Mouse (Mus musculus) lung, embryonic 14.5 days (tissue): ENCODE data around the gene Mical3. TPM values are rescaled to one million over a fixed set of nuclear protein-coding genes. Genes with fewer than 3 reads are reported as not detected.

Source experiments
- ATAC-seq: fragments of 200-750 bp; cut with Nextera tagmentation; 2 replicates; pipeline ENCODE4 v1.8.0; 2017; ENCODE audit warnings: mild to moderate bottlenecking, moderate TSS enrichment, moderate library complexity; ENCODE audit not compliant: insufficient read depth
- DNase-seq: peaks from one replicate; pipeline ENCODE4 v3.0.0-alpha.2; 2015
- H3K27ac ChIP-seq: fragments of 300-500 bp; sonication (generic); 2 replicates; pipeline ENCODE4 v1.5.1; 2014; ENCODE audit warnings: low read depth, mild to moderate bottlenecking, moderate library complexity
- H3K27me3 ChIP-seq: fragments of 300-500 bp; sonication (generic); 2 replicates; pipeline ENCODE4 v1.6.1; 2014; ENCODE audit warnings: low read length, control low read depth; ENCODE audit not compliant: insufficient read depth
- H3K36me3 ChIP-seq: fragments of 300-500 bp; sonication (generic); 2 replicates; pipeline ENCODE4 v1.6.1; 2014; ENCODE audit warnings: control low read depth; ENCODE audit not compliant: insufficient read depth
- H3K4me1 ChIP-seq: fragments of 300-500 bp; sonication (generic); 2 replicates; pipeline ENCODE4 v1.6.1; 2014; ENCODE audit warnings: antibody characterized with exemption, control low read depth; ENCODE audit not compliant: insufficient read depth
- H3K4me2 ChIP-seq: fragments of 300-500 bp; sonication (generic); 2 replicates; pipeline ENCODE4 v1.6.1; 2014; ENCODE audit warnings: mild to moderate bottlenecking
- H3K4me3 ChIP-seq: fragments of 300-500 bp; sonication (generic); 2 replicates; pipeline ENCODE4 v1.5.1; 2014; ENCODE audit warnings: low read depth, low read length
- H3K9ac ChIP-seq: fragments of 300-500 bp; sonication (generic); 2 replicates; pipeline ENCODE4 v1.6.1; 2014
- H3K9me3 ChIP-seq: fragments of 300-500 bp; sonication (generic); 2 replicates; pipeline ENCODE4 v1.6.1; 2016; ENCODE audit warnings: low read depth, low read length, control low read depth
- CTCF ChIP-seq: IDR thresholded peaks from 2 replicates; pipeline ENCODE4 v1.5.1; 2016; ENCODE audit warnings: antibody characterized with exemption, low read depth
- WGBS: fragments of 180-500 bp; shearing (Covaris S2); extraction: QIAGEN DNeasy Blood & Tissue Kit; methylation state at CpG from one replicate; pipeline ENCODE4 v1.1.7; 2014; 5-methylcytosine and 5-hydroxymethylcytosine counted together
- polyA plus RNA-seq: library from polyadenylated mRNA; unstranded; fragments of >200 nt; fragmentation: Nextera tagmentation; extraction: Ambion mirVana; gene quantifications from 2 replicates; pipeline ENCODE4 v1.2.1, GENCODE M21; 2014

Gene Mical3
- 27.0 and 29.8 TPM in 2 replicates for polyA plus RNA-seq

- peak; percentile 50; the same call in 1 of the 2 replicates for ATAC-seq
- Histone ChIP-seq H3K27me3 (peaks cover 15% of the 10 kb centered on the region; the same call in 1 of the 2 replicates), H3K9me3 (no peaks in the 10 kb centered on the region), H3K4me1 (peaks cover 8% of the 10 kb centered on the region), H3K4me2 (peak within 1 kb of the TSS; percentile 74), H3K9ac (peak within 1 kb of the TSS; percentile 31; the same call in 1 of the 2 replicates), H3K4me3 (peak within 1 kb of the TSS; percentile 30), H3K27ac (no peak within 1 kb of the TSS), H3K36me3 (no peaks in the 10 kb centered on the region)
- TF ChIP-seq CTCF: no peak
- 2% methylated on average over 17 of the region's 17 CpGs for WGBS
- peak; percentile 68 for DNase-seq
Observed at GRCm38 (mm10) chr6:121130773-121131172, at the start of gene Mical3. TSS of gene Mical3 (minus strand) at chr6:121130999.

DNA sequence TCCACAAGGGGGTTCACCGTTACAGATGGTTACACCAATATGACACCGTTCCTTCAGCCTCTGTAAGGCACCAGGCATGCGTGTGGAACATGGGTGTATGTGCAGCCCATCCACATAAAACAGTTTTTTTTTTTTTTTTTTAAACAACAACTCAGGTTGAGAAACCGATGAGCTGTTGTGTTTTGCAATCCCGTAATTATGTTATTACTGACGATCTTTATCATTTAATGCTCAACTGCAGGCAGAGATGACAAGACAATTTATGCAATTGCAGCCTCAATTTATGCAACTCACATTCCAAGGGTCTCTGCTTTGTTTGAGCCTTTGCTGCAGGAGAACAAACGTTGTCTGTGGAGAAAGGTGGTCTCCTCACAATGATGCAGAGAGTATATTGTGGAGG lies 49.0 kb upstream of the Mical3 start:
- Histone ChIP-seq H3K4me1 (0 out of 2 replicates have a peak, but pooled peaks cover 4% of the 10 kb centered on the region), H3K36me3 (no peaks in the 10 kb centered on the region), H3K27ac (no peak overlapping the region), H3K9me3 (no peaks in the 10 kb centered on the region), H3K4me2 (no peak overlapping the region), H3K9ac (no peak overlapping the region), H3K4me3 (no peak overlapping the region), H3K27me3 (no peaks in the 10 kb centered on the region)
- TF ChIP-seq CTCF: no peak
- no peak for ATAC-seq
- no peak for DNase-seq
- 55% methylated on average over 7 of the region's 7 CpGs for WGBS

- TF ChIP-seq CTCF: peak; percentile 78
- H3K9ac ChIP-seq: no peak overlapping the region
- DNase-seq (peak; percentile 92), ATAC-seq (no peak)
- no peak overlapping the region for H3K4me3 ChIP-seq
- no peaks in the 10 kb centered on the region for H3K27me3 ChIP-seq
- H3K36me3 ChIP-seq: no peaks in the 10 kb centered on the region
- 60% methylated on average over 7 of the region's 7 CpGs for WGBS
- H3K9me3 ChIP-seq: no peaks in the 10 kb centered on the region
- 0 out of 2 replicates have a peak, but pooled peaks cover 4% of the 10 kb centered on the region for H3K4me1 ChIP-seq
- no peak overlapping the region for H3K4me2 ChIP-seq
- H3K27ac ChIP-seq: no peak overlapping the region
Observed at GRCm38 (mm10) chr6:121178700-121179358, 48.0 kb upstream of the Mical3 start.

- ATAC-seq: no peak
- Histone ChIP-seq H3K9ac (no peak overlapping the region), H3K4me3 (no peak overlapping the region), H3K27me3 (no peaks in the 10 kb centered on the region), H3K4me2 (no peak overlapping the region), H3K27ac (no peak overlapping the region), H3K36me3 (no peaks in the 10 kb centered on the region), H3K9me3 (no peaks in the 10 kb centered on the region), H3K4me1 (0 out of 2 replicates have a peak, but pooled peaks cover 4% of the 10 kb centered on the region)
- no peak for DNase-seq
- WGBS: 84% methylated on average over 7 of the region's 7 CpGs
- no peak for TF ChIP-seq CTCF
Observed at GRCm38 (mm10) chr6:121177118-121177708, 46.4 kb upstream of the Mical3 start.

- no peaks in the 10 kb centered on the region for H3K27me3 ChIP-seq
- H3K9ac ChIP-seq: no peak overlapping the region
- ATAC-seq (no peak), DNase-seq (no peak)
- H3K4me2 ChIP-seq: no peak overlapping the region
- no peak overlapping the region for H3K27ac ChIP-seq
- no peaks in the 10 kb centered on the region for H3K36me3 ChIP-seq
- WGBS: 64% methylated on average over 4 of the region's 4 CpGs
- H3K4me3 ChIP-seq: no peak overlapping the region
- TF ChIP-seq CTCF: no peak
- H3K9me3 ChIP-seq: no peaks in the 10 kb centered on the region
- H3K4me1 ChIP-seq: 0 out of 2 replicates have a peak, but pooled peaks cover 4% of the 10 kb centered on the region
Observed at GRCm38 (mm10) chr6:121176731-121177098, 45.9 kb upstream of the Mical3 start.

- Histone ChIP-seq H3K9me3 (no peaks in the 10 kb centered on the region), H3K9ac (no peak overlapping the region), H3K36me3 (no peaks in the 10 kb centered on the region), H3K27ac (no peak overlapping the region), H3K4me1 (0 out of 2 replicates have a peak, but pooled peaks cover 4% of the 10 kb centered on the region), H3K27me3 (no peaks in the 10 kb centered on the region), H3K4me3 (no peak overlapping the region), H3K4me2 (no peak overlapping the region)
- TF ChIP-seq CTCF: no peak
- WGBS: 44% methylated on average over 14 of the region's 14 CpGs
- no peak for ATAC-seq
- no peak for DNase-seq
Observed at GRCm38 (mm10) chr6:121176011-121176730, 45.4 kb upstream of the Mical3 start.

- no peaks in the 10 kb centered on the region for H3K9me3 ChIP-seq
- H3K27me3 ChIP-seq: no peaks in the 10 kb centered on the region
- WGBS: 89% methylated on average over 6 of the region's 6 CpGs
- TF ChIP-seq CTCF: no peak
- 0 out of 2 replicates have a peak, but pooled peaks cover 4% of the 10 kb centered on the region for H3K4me1 ChIP-seq
- H3K36me3 ChIP-seq: no peaks in the 10 kb centered on the region
- no peak overlapping the region for H3K9ac ChIP-seq
- H3K4me2 ChIP-seq: no peak overlapping the region
- no peak overlapping the region for H3K4me3 ChIP-seq
- no peak for ATAC-seq
- no peak overlapping the region for H3K27ac ChIP-seq
- DNase-seq: no peak
Observed at GRCm38 (mm10) chr6:121174761-121175160, 44.0 kb upstream of the Mical3 start.
